Mouse (Mus musculus): ENCODE data around the gene St6gal1.

- TF ChIP-seq POLR2AphosphoS2 (IDR thresholded peaks at IDR 0.05; ENCODE audit: insufficient read length, low read depth) (no peak), MAX (IDR thresholded peaks at IDR 0.05; ENCODE audit: low read depth) (no peak), E2F4 (IDR thresholded peaks at IDR 0.05; ENCODE audit: insufficient read depth) (no peak), USF1 (IDR thresholded peaks at IDR 0.05; ENCODE audit: low read depth) (no peak)
Observed at GRCm38 (mm10) chr16:23361434-23361970, 137.0 kb downstream of the St6gal1 start.
